Mouse (Mus musculus) brain, embryonic 14.5 days (tissue): Measurements from ENCODE around the gene Tcte1.

Source experiments
- CTCF ChIP-seq: fragments of 200-500 bp; IDR thresholded peaks from 2 replicates; pipeline ENCODE4 v1.5.1; 2012; ENCODE audit warnings: inconsistent platforms, mild to moderate bottlenecking, moderate library complexity, borderline replicate concordance; ENCODE audit not compliant: insufficient read depth, insufficient read length; ENCODE audit errors: extremely low read depth
- POLR2A ChIP-seq: fragments of 200-500 bp; IDR thresholded peaks from 2 replicates; pipeline ENCODE4 v1.6.1; 2012; ENCODE audit warnings: mild to moderate bottlenecking, inconsistent platforms, borderline replicate concordance; ENCODE audit not compliant: poor library complexity, insufficient read depth, insufficient read length, severe bottlenecking; ENCODE audit errors: extremely low read depth

DNA sequence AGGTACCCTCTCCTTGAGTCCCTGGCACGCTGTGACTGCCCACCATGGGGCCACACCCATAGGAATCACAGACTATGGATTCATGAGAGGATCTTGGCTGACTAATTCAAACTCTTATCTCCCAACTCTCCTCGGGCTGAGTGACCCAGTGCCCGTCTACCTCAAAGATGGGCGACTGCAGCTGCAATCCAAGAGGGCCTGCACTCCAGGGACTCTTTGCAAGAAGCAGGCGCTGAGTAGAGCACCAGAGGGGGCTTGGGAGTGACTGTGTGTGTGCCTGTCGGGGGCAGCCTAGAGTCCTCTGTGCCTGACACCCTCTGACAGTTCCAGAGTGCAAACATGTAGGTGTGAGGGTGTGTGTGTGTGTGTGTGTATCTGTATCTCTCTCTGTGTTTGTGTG lies 18.9 kb downstream of the Tcte1 start:
- TF ChIP-seq POLR2A: no peak
- TF ChIP-seq CTCF: no peak
